Mouse (Mus musculus) midbrain, embryonic 16.5 days (tissue): ENCODE results near the gene Pmvk. TPM values are rescaled to one million over a fixed set of nuclear protein-coding genes. Genes with fewer than 3 reads are reported as not detected.

Experiments used
- ATAC-seq: fragments of 200-750 bp; cut with Nextera tagmentation; 2 replicates; pipeline ENCODE4 v1.8.0; 2017; ENCODE audit warnings: moderate TSS enrichment
- H3K27ac ChIP-seq: fragments of 300-500 bp; sonication (generic); 2 replicates; pipeline ENCODE4 v1.5.1; 2014; ENCODE audit warnings: mild to moderate bottlenecking, low read length, mixed read lengths
- H3K27me3 ChIP-seq: fragments of 300-500 bp; sonication (generic); 2 replicates; pipeline ENCODE4 v1.6.1; 2014; ENCODE audit warnings: low read depth, low read length, mixed read lengths; ENCODE audit not compliant: control insufficient read depth, insufficient read depth
- H3K36me3 ChIP-seq: fragments of 300-500 bp; sonication (generic); 2 replicates; pipeline ENCODE4 v1.6.1; 2014; ENCODE audit warnings: mild to moderate bottlenecking, low read length, moderate library complexity, mixed read lengths; ENCODE audit not compliant: control insufficient read depth, insufficient read depth
- H3K4me1 ChIP-seq: fragments of 300-500 bp; sonication (generic); 2 replicates; pipeline ENCODE4 v1.6.1; 2014; ENCODE audit warnings: mild to moderate bottlenecking, low read length, mixed read lengths; ENCODE audit not compliant: control insufficient read depth, insufficient read depth
- H3K4me2 ChIP-seq: fragments of 300-500 bp; sonication (generic); 2 replicates; pipeline ENCODE4 v1.6.1; 2014; ENCODE audit warnings: mild to moderate bottlenecking, low read length, mixed read lengths
- H3K4me3 ChIP-seq: fragments of 300-500 bp; sonication (generic); 2 replicates; pipeline ENCODE4 v1.5.1; 2014; ENCODE audit warnings: low read depth, mild to moderate bottlenecking, low read length, moderate library complexity, mixed read lengths
- H3K9ac ChIP-seq: fragments of 300-500 bp; sonication (generic); 2 replicates; pipeline ENCODE4 v1.6.1; 2014; ENCODE audit warnings: low read depth, low read length, mixed read lengths
- H3K9me3 ChIP-seq: fragments of 300-500 bp; sonication (generic); replicated peaks from 2 replicates; pipeline ENCODE4 v1.6.1; 2014; ENCODE audit warnings: mild to moderate bottlenecking, low read length, mixed read lengths; ENCODE audit not compliant: control insufficient read depth, poor library complexity, severe bottlenecking
- WGBS: fragments of 180-500 bp; shearing (Covaris S2); extraction: QIAGEN DNeasy Blood & Tissue Kit; methylation state at CpG from one replicate; pipeline ENCODE4 v1.1.7; 2014; 5-methylcytosine and 5-hydroxymethylcytosine counted together
- polyA plus RNA-seq: library from polyadenylated mRNA; unstranded; fragments of >200 nt; fragmentation: Nextera tagmentation; extraction: Ambion mirVana; gene quantifications from 2 replicates; pipeline ENCODE4 v1.2.1, GENCODE M21; 2015

Pmvk gene
- polyA plus RNA-seq, 1 experiment from 2014 or later: 142 TPM

DNA sequence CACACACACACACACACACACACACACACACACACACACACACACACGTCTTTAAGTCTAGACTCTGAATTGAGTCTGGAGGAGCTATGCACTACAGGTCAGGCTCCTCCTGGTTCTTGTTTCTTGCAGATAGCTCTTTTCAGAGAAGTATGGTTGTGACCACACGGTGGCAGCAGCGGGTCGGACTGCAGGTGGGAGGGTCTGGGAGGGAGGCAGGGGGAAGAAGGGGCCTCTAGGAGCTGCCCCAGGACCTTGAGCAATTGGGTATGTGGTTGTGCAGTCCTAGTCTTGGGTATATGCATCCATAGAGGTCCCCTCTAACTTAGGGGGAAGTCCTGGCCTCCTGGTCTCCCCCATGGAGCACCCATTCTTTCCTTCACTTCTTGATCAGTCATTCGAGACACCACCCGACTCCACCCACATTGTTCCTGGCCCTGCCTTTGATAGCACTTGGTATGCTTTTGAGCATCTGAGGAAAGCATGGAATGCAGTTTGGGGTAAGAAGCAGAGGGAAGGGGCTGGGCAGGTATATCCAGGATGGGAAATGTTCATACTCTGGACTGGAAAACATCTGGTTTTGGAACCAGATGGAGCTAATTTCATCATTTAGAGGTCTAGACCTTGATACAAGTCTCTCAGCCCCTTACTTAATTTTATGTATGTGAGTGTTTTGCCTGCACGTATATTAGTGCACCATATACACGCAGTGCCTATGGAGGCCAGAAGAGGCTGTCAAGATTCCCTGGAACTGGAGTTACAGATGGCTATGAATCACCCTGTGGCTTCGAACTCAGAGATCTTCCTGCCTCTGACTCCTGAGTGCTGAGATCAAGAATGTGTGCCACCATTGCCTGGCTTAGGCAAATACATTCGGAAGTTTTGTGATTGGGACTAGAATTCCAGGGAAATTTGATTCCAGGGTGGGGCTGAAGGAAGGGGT, 2.7 kb downstream of the Pmvk start:
- Histone ChIP-seq H3K4me1 (peaks cover 20% of the 10 kb centered on the region), H3K4me2 (no peak overlapping the region), H3K27me3 (no peaks in the 10 kb centered on the region), H3K9ac (no peak overlapping the region), H3K9me3 (no peaks in the 10 kb centered on the region), H3K27ac (no peak overlapping the region), H3K4me3 (no peak overlapping the region), H3K36me3 (no peaks in the 10 kb centered on the region)
- ATAC-seq: no peak
- 31% methylated on average over 10 of the region's 10 CpGs for WGBS

DNA sequence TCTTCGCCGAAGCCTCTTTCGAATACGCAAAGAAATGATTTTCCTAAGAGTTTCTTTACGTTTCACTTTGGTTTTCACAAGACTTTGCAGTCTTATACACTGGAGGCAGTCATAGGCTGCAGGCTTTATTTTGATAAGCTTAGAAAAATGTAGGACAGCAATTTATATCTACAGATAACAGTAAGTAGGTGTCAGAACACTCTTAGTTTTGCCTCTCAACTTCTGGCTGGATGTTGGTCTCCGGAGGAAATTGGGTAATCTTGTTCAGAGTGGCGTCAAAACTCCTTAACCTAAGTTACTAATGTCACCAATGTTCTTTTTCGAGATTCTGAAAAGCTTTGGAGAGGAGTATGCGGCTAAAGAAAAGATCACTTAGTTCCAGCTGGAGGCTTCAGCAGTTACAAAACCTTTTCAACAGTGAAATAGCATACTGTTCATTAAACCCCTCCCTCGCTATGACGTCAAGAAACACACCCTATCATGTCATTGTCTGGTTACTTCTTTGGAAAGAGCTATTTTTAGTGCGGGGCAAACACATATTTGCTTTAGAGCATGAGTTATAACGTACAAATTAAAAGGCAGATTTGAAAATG, 4.1 kb downstream of the Pmvk start:
- no peaks in the 10 kb centered on the region for H3K9me3 ChIP-seq
- peak overlapping the region; percentile 71 for H3K4me2 ChIP-seq
- 47% methylated on average over 13 of the region's 13 CpGs for WGBS
- H3K4me3 ChIP-seq: peak overlapping the region; percentile 84
- peak; percentile 59 for ATAC-seq
- H3K36me3 ChIP-seq: no peaks in the 10 kb centered on the region
- H3K4me1 ChIP-seq: peaks cover 17% of the 10 kb centered on the region
- peak overlapping the region; percentile 95 for H3K27ac ChIP-seq
- H3K27me3 ChIP-seq: no peaks in the 10 kb centered on the region
- no peak overlapping the region for H3K9ac ChIP-seq

GRCm38 (mm10) chr3:89458965-89459807, 4.8 kb downstream of the Pmvk start:
- H3K9me3 ChIP-seq: no peaks in the 10 kb centered on the region
- peak overlapping the region; percentile 71 for H3K4me2 ChIP-seq
- peak overlapping the region; percentile 91 for H3K9ac ChIP-seq
- no peaks in the 10 kb centered on the region for H3K36me3 ChIP-seq
- peaks cover 17% of the 10 kb centered on the region for H3K4me1 ChIP-seq
- H3K4me3 ChIP-seq: peak overlapping the region; percentile 84
- ATAC-seq: peak; percentile 86
- peak overlapping the region; percentile 95 for H3K27ac ChIP-seq
- 1% methylated on average over 33 of the region's 36 CpGs for WGBS
- no peaks in the 10 kb centered on the region for H3K27me3 ChIP-seq

- H3K36me3 ChIP-seq: peaks cover 6% of the 10 kb centered on the region; the same call in 1 of the 2 replicates
- no peak overlapping the region for H3K4me2 ChIP-seq
- no peak overlapping the region for H3K9ac ChIP-seq
- H3K4me3 ChIP-seq: no peak overlapping the region
- H3K27ac ChIP-seq: no peak overlapping the region
- H3K9me3 ChIP-seq: no peaks in the 10 kb centered on the region
- no peaks in the 10 kb centered on the region for H3K27me3 ChIP-seq
- H3K4me1 ChIP-seq: no peaks in the 10 kb centered on the region
- 57% methylated on average over 4 of the region's 4 CpGs for WGBS
- no peak for ATAC-seq
Observed at GRCm38 (mm10) chr3:89468268-89468667, 13.9 kb downstream of the Pmvk start.

GRCm38 (mm10) chr3:89472280-89472679, 17.9 kb downstream of the Pmvk start:
- Histone ChIP-seq H3K4me2 (no peak overlapping the region), H3K27ac (no peak overlapping the region), H3K4me1 (no peaks in the 10 kb centered on the region), H3K9me3 (no peaks in the 10 kb centered on the region), H3K36me3 (peaks cover 6% of the 10 kb centered on the region; the same call in 1 of the 2 replicates), H3K4me3 (no peak overlapping the region), H3K9ac (no peak overlapping the region), H3K27me3 (no peaks in the 10 kb centered on the region)
- WGBS: 87% methylated on average over 7 of the region's 7 CpGs
- no peak for ATAC-seq

GRCm38 (mm10) chr3:89473838-89474237, 19.5 kb downstream of the Pmvk start:
- ATAC-seq: no peak

GRCm38 (mm10) chr3:89479055-89479454, 24.7 kb downstream of the Pmvk start:
- H3K9ac ChIP-seq: no peak overlapping the region
- no peak for ATAC-seq
- no peak overlapping the region for H3K27ac ChIP-seq
- H3K4me3 ChIP-seq: no peak overlapping the region
- H3K36me3 ChIP-seq: no peaks in the 10 kb centered on the region
- no peaks in the 10 kb centered on the region for H3K4me1 ChIP-seq
- no peaks in the 10 kb centered on the region for H3K27me3 ChIP-seq
- H3K9me3 ChIP-seq: no peaks in the 10 kb centered on the region
- no peak overlapping the region for H3K4me2 ChIP-seq
- WGBS: 86% methylated on average over 6 of the region's 6 CpGs

More at GRCm38 (mm10) chr3:89473838-89474237, 19.5 kb downstream of the Pmvk start:
- Histone ChIP-seq H3K27ac (no peak overlapping the region), H3K9me3 (no peaks in the 10 kb centered on the region), H3K27me3 (no peaks in the 10 kb centered on the region), H3K36me3 (peaks cover 3% of the 10 kb centered on the region; the same call in 1 of the 2 replicates), H3K4me2 (no peak overlapping the region), H3K4me3 (no peak overlapping the region), H3K9ac (no peak overlapping the region), H3K4me1 (no peaks in the 10 kb centered on the region)
- WGBS: 80% methylated on average over 6 of the region's 6 CpGs

DNA sequence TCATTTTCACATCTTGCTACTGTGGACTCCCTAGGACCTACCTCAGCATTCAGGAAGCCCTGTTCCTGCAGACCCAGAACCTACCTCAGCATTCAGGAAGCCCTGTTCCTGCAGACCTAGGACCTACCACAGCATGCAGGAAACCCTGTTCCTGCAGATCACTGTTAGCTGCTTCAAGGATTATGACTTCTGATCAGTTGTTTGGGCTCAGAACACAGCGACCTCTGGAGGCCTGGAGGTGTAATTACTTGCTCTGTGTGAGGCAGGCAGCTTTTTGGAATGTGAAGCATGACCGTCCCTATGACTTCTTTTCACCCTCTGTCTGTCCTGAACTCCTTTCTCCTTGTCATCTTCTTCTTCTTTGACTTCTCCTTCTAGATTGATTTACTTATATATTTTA, 27.1 kb downstream of the Pmvk start:
- Histone ChIP-seq H3K4me3 (no peak overlapping the region), H3K27ac (no peak overlapping the region), H3K27me3 (no peaks in the 10 kb centered on the region; the same call in none of the 2 replicates), H3K4me1 (no peaks in the 10 kb centered on the region), H3K36me3 (no peaks in the 10 kb centered on the region), H3K4me2 (no peak overlapping the region), H3K9me3 (no peaks in the 10 kb centered on the region), H3K9ac (no peak overlapping the region)
- WGBS: 50% methylated on average over 2 of the region's 2 CpGs
- no peak for ATAC-seq
